Mouse (Mus musculus): ENCODE results near the gene Zfp658.

Zfp658 gene

GRCm38 (mm10) chr7:43562006-43562633 lies at the start of gene Zfp658:
Gene Zfp658, plus strand, starts transcription at chr7:43562256.
- Histone ChIP-seq H3K36me3 (ENCODE audit: insufficient read depth, low read length) (no peaks in the 10 kb centered on the region), H3K4me3 (replicated peaks; ENCODE audit: low read length) (peak within 1 kb of the TSS; percentile 82), H3K9me3 (ENCODE audit: low read length) (peaks cover 6% of the 10 kb centered on the region), H3K27me3 (ENCODE audit: insufficient read depth, low read length) (no peaks in the 10 kb centered on the region), H3K4me1 (replicated peaks; ENCODE audit: low read depth, low read length) (peaks cover 11% of the 10 kb centered on the region)
- TF ChIP-seq NANOG (IDR thresholded peaks at IDR 0.05; ENCODE audit: borderline replicate concordance, low read length) (peak; percentile 89), POU5F1 (IDR thresholded peaks at IDR 0.05; ENCODE audit: borderline replicate concordance, low read length) (no peak), CTCF (conservative IDR thresholded peaks at IDR 0.05; ENCODE audit: low read length) (no peak)

GRCm38 (mm10) chr7:43512519-43512918 lies 49.5 kb upstream of the Zfp658 start:
- Histone ChIP-seq H3K4me1 (replicated peaks; ENCODE audit: low read depth, low read length) (peaks cover 5% of the 10 kb centered on the region; the same call in 1 of the 2 replicates), H3K4me3 (replicated peaks; ENCODE audit: low read length) (no peak overlapping the region), H3K27me3 (ENCODE audit: insufficient read depth, low read length) (peaks cover 12% of the 10 kb centered on the region; the same call in 1 of the 2 replicates), H3K9me3 (ENCODE audit: low read length) (no peaks in the 10 kb centered on the region), H3K36me3 (ENCODE audit: insufficient read depth, low read length) (no peaks in the 10 kb centered on the region)
- no peak for TF ChIP-seq NANOG (IDR thresholded peaks at IDR 0.05; ENCODE audit: borderline replicate concordance, low read length)
- no peak for TF ChIP-seq CTCF (conservative IDR thresholded peaks at IDR 0.05; ENCODE audit: low read length)
- TF ChIP-seq POU5F1 (IDR thresholded peaks at IDR 0.05; ENCODE audit: borderline replicate concordance, low read length) = no peak

- Histone ChIP-seq H3K36me3 (ENCODE audit: insufficient read depth, low read length) (no peaks in the 10 kb centered on the region), H3K27me3 (ENCODE audit: insufficient read depth, low read length) (peaks cover 10% of the 10 kb centered on the region; the same call in 1 of the 2 replicates), H3K9me3 (ENCODE audit: low read length) (no peaks in the 10 kb centered on the region), H3K4me1 (replicated peaks; ENCODE audit: low read depth, low read length) (peaks cover 9% of the 10 kb centered on the region), H3K4me3 (replicated peaks; ENCODE audit: low read length) (no peak overlapping the region)
- TF ChIP-seq NANOG (IDR thresholded peaks at IDR 0.05; ENCODE audit: borderline replicate concordance, low read length) (no peak), CTCF (conservative IDR thresholded peaks at IDR 0.05; ENCODE audit: low read length) (no peak), POU5F1 (IDR thresholded peaks at IDR 0.05; ENCODE audit: borderline replicate concordance, low read length) (no peak)
Observed at GRCm38 (mm10) chr7:43515076-43515475, 47.0 kb upstream of the Zfp658 start.

- Histone ChIP-seq H3K36me3 (ENCODE audit: insufficient read depth, low read length) (no peaks in the 10 kb centered on the region), H3K27me3 (ENCODE audit: insufficient read depth, low read length) (no peaks in the 10 kb centered on the region), H3K9me3 (ENCODE audit: low read length) (no peaks in the 10 kb centered on the region), H3K4me1 (replicated peaks; ENCODE audit: low read depth, low read length) (peaks cover 12% of the 10 kb centered on the region), H3K4me3 (replicated peaks; ENCODE audit: low read length) (no peak overlapping the region)
- TF ChIP-seq CTCF (conservative IDR thresholded peaks at IDR 0.05; ENCODE audit: low read length) = no peak
Observed at GRCm38 (mm10) chr7:43518341-43518740, 43.7 kb upstream of the Zfp658 start.

GRCm38 (mm10) chr7:43522776-43523175 lies 39.3 kb upstream of the Zfp658 start:
- Histone ChIP-seq H3K27me3 (ENCODE audit: insufficient read depth, low read length) (no peaks in the 10 kb centered on the region), H3K4me3 (replicated peaks; ENCODE audit: low read length) (no peak overlapping the region), H3K9me3 (ENCODE audit: low read length) (no peaks in the 10 kb centered on the region), H3K36me3 (ENCODE audit: insufficient read depth, low read length) (no peaks in the 10 kb centered on the region), H3K4me1 (replicated peaks; ENCODE audit: low read depth, low read length) (peaks cover 7% of the 10 kb centered on the region; the same call in 1 of the 2 replicates)
- no peak for TF ChIP-seq CTCF (conservative IDR thresholded peaks at IDR 0.05; ENCODE audit: low read length)
- TF ChIP-seq NANOG (IDR thresholded peaks at IDR 0.05; ENCODE audit: borderline replicate concordance, low read length) = no peak
- TF ChIP-seq POU5F1 (IDR thresholded peaks at IDR 0.05; ENCODE audit: borderline replicate concordance, low read length) = no peak

GRCm38 (mm10) chr7:43525313-43525712 lies 36.7 kb upstream of the Zfp658 start:
- TF ChIP-seq POU5F1 (IDR thresholded peaks at IDR 0.05; ENCODE audit: borderline replicate concordance, low read length) = no peak
- no peak for TF ChIP-seq NANOG (IDR thresholded peaks at IDR 0.05; ENCODE audit: borderline replicate concordance, low read length)
- TF ChIP-seq CTCF (conservative IDR thresholded peaks at IDR 0.05; ENCODE audit: low read length) = peak; percentile 9; the same call in 1 of the 2 replicates
- Histone ChIP-seq H3K36me3 (ENCODE audit: insufficient read depth, low read length) (no peaks in the 10 kb centered on the region), H3K4me3 (replicated peaks; ENCODE audit: low read length) (no peak overlapping the region), H3K4me1 (replicated peaks; ENCODE audit: low read depth, low read length) (0 out of 2 replicates have a peak, but pooled peaks cover 3% of the 10 kb centered on the region), H3K27me3 (ENCODE audit: insufficient read depth, low read length) (no peaks in the 10 kb centered on the region; the same call in 1 of the 2 replicates), H3K9me3 (ENCODE audit: low read length) (no peaks in the 10 kb centered on the region)

- no peak for TF ChIP-seq NANOG (IDR thresholded peaks at IDR 0.05; ENCODE audit: borderline replicate concordance, low read length)
- no peak for TF ChIP-seq POU5F1 (IDR thresholded peaks at IDR 0.05; ENCODE audit: borderline replicate concordance, low read length)
- no peak for TF ChIP-seq CTCF (conservative IDR thresholded peaks at IDR 0.05; ENCODE audit: low read length)
- Histone ChIP-seq H3K36me3 (ENCODE audit: insufficient read depth, low read length) (no peaks in the 10 kb centered on the region), H3K9me3 (ENCODE audit: low read length) (0 out of 2 replicates have a peak, but pooled peaks cover 8% of the 10 kb centered on the region), H3K4me1 (replicated peaks; ENCODE audit: low read depth, low read length) (no peaks in the 10 kb centered on the region), H3K4me3 (replicated peaks; ENCODE audit: low read length) (no peak overlapping the region), H3K27me3 (ENCODE audit: insufficient read depth, low read length) (no peaks in the 10 kb centered on the region; the same call in 1 of the 2 replicates)
Observed at GRCm38 (mm10) chr7:43530216-43530785, 31.8 kb upstream of the Zfp658 start.

GRCm38 (mm10) chr7:43532936-43533505 lies 29.0 kb upstream of the Zfp658 start:
- TF ChIP-seq POU5F1 (IDR thresholded peaks at IDR 0.05; ENCODE audit: borderline replicate concordance, low read length) = no peak
- no peak for TF ChIP-seq CTCF (conservative IDR thresholded peaks at IDR 0.05; ENCODE audit: low read length)
- TF ChIP-seq NANOG (IDR thresholded peaks at IDR 0.05; ENCODE audit: borderline replicate concordance, low read length) = no peak
- H3K4me3 ChIP-seq (replicated peaks; ENCODE audit: low read length) = no peak overlapping the region

More at GRCm38 (mm10) chr7:43532936-43533505, 29.0 kb upstream of the Zfp658 start:
- no peaks in the 10 kb centered on the region; the same call in 1 of the 2 replicates for H3K27me3 ChIP-seq (ENCODE audit: insufficient read depth, low read length)
- 0 out of 2 replicates have a peak, but pooled peaks cover 8% of the 10 kb centered on the region for H3K9me3 ChIP-seq (ENCODE audit: low read length)
- H3K36me3 ChIP-seq (ENCODE audit: insufficient read depth, low read length) = no peaks in the 10 kb centered on the region
- H3K4me1 ChIP-seq (replicated peaks; ENCODE audit: low read depth, low read length) = no peaks in the 10 kb centered on the region

Measured in E14TG2a.4 (cell line).